Mouse (Mus musculus) stomach, embryonic 16.5 days (tissue): ENCODE measurements around the gene Fat1. TPM values are rescaled to one million over a fixed set of nuclear protein-coding genes. Genes with fewer than 3 reads are reported as not detected.

Experiments used
- ATAC-seq: fragments of 200-750 bp; cut with Nextera tagmentation; 2 replicates; pipeline ENCODE4 v1.8.0; 2017; ENCODE audit warnings: moderate number of reproducible peaks, moderate TSS enrichment; ENCODE audit not compliant: insufficient read depth, low FRiP score
- H3K27ac ChIP-seq: fragments of 300-500 bp; sonication (generic); 2 replicates; pipeline ENCODE4 v1.5.1; 2014; ENCODE audit warnings: low read length
- H3K27me3 ChIP-seq: fragments of 300-500 bp; sonication (generic); 2 replicates; pipeline ENCODE4 v1.6.1; 2014; ENCODE audit warnings: low read length, control low read depth, mixed read lengths; ENCODE audit not compliant: control insufficient read depth, insufficient read depth
- H3K36me3 ChIP-seq: fragments of 300-500 bp; sonication (generic); 2 replicates; pipeline ENCODE4 v1.6.1; 2014; ENCODE audit warnings: low read length; ENCODE audit not compliant: control insufficient read depth, insufficient read depth
- H3K4me1 ChIP-seq: fragments of 300-500 bp; sonication (generic); 2 replicates; pipeline ENCODE4 v1.6.1; 2014; ENCODE audit warnings: low read length, control low read depth, mixed read lengths; ENCODE audit not compliant: control insufficient read depth, insufficient read depth
- H3K4me2 ChIP-seq: fragments of 300-500 bp; sonication (generic); 2 replicates; pipeline ENCODE4 v1.6.1; 2014; ENCODE audit warnings: low read depth, low read length, mixed read lengths
- H3K4me3 ChIP-seq: fragments of 300-500 bp; sonication (generic); replicated peaks from 2 replicates; pipeline ENCODE4 v1.5.1; 2014; ENCODE audit warnings: mild to moderate bottlenecking, low read length
- H3K9ac ChIP-seq: fragments of 300-500 bp; sonication (generic); 2 replicates; pipeline ENCODE4 v1.6.1; 2014; ENCODE audit warnings: low read length
- H3K9me3 ChIP-seq: fragments of 300-500 bp; sonication (generic); replicated peaks from 2 replicates; pipeline ENCODE4 v1.6.1; 2016; ENCODE audit warnings: low read length, control low read depth; ENCODE audit not compliant: control insufficient read depth
- WGBS: fragments of 180-500 bp; shearing (Covaris S2); extraction: QIAGEN DNeasy Blood & Tissue Kit; methylation state at CpG from one replicate; pipeline ENCODE4 v1.1.7; 2014; 5-methylcytosine and 5-hydroxymethylcytosine counted together
- polyA plus RNA-seq: library from polyadenylated mRNA; unstranded; fragments of >200 nt; fragmentation: Nextera tagmentation; extraction: Ambion mirVana; gene quantifications from 2 replicates; pipeline ENCODE4 v1.2.1, GENCODE M21; 2015

The Fat1 gene
- polyA plus RNA-seq, 1 experiment from 2014 or later, result 20.2 TPM

GRCm38 (mm10) chr8:45004021-45004420 is 68.8 kb downstream of the Fat1 start:
- no peak overlapping the region for H3K4me2 ChIP-seq
- no peak for ATAC-seq
- H3K36me3 ChIP-seq, result no peaks in the 10 kb centered on the region
- H3K9me3 ChIP-seq, result no peaks in the 10 kb centered on the region
- no peaks in the 10 kb centered on the region for H3K27me3 ChIP-seq
- WGBS, result 49% methylated on average over 3 of the region's 3 CpGs
- H3K4me1 ChIP-seq, result peaks cover 33% of the 10 kb centered on the region
- no peak overlapping the region for H3K4me3 ChIP-seq
- no peak overlapping the region for H3K9ac ChIP-seq
- no peak overlapping the region for H3K27ac ChIP-seq

DNA sequence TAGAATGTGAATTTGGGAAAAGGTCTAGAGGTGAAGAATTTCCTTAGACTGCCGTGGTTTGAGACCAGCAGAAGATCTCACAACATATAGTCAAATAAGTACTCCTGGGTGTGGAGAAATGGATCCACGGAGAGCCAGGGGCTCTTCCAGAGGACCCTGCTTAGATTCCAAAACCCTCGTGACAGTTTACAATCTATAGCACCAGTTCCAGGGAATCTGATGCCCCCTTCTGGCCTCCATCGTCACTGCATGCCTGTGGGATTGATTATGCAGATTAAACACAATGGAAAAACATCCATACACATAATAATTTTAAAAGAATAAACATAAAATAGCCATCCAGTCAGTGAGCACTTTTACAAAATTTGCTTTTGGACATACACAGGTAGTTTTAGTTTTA is 75.4 kb downstream of the Fat1 start:
- no peak overlapping the region for H3K27ac ChIP-seq
- no peaks in the 10 kb centered on the region for H3K27me3 ChIP-seq
- H3K4me3 ChIP-seq, result no peak overlapping the region
- ATAC-seq, result no peak
- H3K9ac ChIP-seq, result no peak overlapping the region
- WGBS, result 38% methylated on average over 4 of the region's 4 CpGs
- H3K4me1 ChIP-seq, result no peaks in the 10 kb centered on the region
- H3K9me3 ChIP-seq, result 0 out of 2 replicates have a peak, but pooled peaks cover 5% of the 10 kb centered on the region
- H3K36me3 ChIP-seq, result peaks cover 21% of the 10 kb centered on the region
- no peak overlapping the region for H3K4me2 ChIP-seq

DNA sequence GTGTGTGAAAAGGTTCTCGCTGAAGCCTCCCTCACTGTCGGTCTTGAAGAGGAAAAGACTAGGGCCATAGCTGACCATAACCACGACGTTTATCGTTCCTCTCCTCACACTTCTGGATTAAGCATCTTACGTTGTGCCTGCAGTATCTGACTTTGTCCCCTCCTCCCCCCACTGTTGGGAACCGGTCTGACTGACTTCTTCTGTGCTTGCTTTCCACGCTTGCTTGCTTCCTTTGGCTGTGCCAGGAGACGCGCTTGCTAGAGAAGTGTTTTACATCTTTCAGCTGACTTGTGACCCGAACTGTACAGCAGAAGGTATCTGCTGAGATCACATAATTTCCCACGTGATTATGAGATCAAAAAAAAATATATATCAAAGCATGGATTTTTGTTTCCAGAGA is 76.5 kb downstream of the Fat1 start:
- no peak overlapping the region for H3K27ac ChIP-seq
- 0 out of 2 replicates have a peak, but pooled peaks cover 5% of the 10 kb centered on the region for H3K9me3 ChIP-seq
- no peak for ATAC-seq
- H3K27me3 ChIP-seq, result no peaks in the 10 kb centered on the region
- H3K4me3 ChIP-seq, result no peak overlapping the region
- no peak overlapping the region for H3K4me2 ChIP-seq
- WGBS, result 77% methylated on average over 12 of the region's 12 CpGs
- no peaks in the 10 kb centered on the region for H3K4me1 ChIP-seq
- H3K9ac ChIP-seq, result no peak overlapping the region
- peaks cover 21% of the 10 kb centered on the region for H3K36me3 ChIP-seq

- Histone ChIP-seq H3K4me3 (no peak overlapping the region), H3K9me3 (0 out of 2 replicates have a peak, but pooled peaks cover 5% of the 10 kb centered on the region), H3K4me2 (no peak overlapping the region), H3K9ac (no peak overlapping the region), H3K27me3 (no peaks in the 10 kb centered on the region), H3K27ac (no peak overlapping the region), H3K36me3 (peaks cover 31% of the 10 kb centered on the region), H3K4me1 (no peaks in the 10 kb centered on the region)
- WGBS, result 84% methylated on average over 8 of the region's 8 CpGs
- no peak for ATAC-seq
These were observed 78.6 kb downstream of the Fat1 start for GRCm38 (mm10) chr8:45013852-45014251.

- WGBS, result 81% methylated on average over 11 of the region's 11 CpGs
- ATAC-seq, result no peak; the same call in 1 of the 2 replicates
- Histone ChIP-seq H3K9ac (no peak overlapping the region), H3K36me3 (peaks cover 35% of the 10 kb centered on the region), H3K9me3 (0 out of 2 replicates have a peak, but pooled peaks cover 4% of the 10 kb centered on the region), H3K4me3 (no peak overlapping the region), H3K27ac (no peak overlapping the region), H3K4me1 (no peaks in the 10 kb centered on the region), H3K4me2 (no peak overlapping the region), H3K27me3 (no peaks in the 10 kb centered on the region)
These were observed 79.3 kb downstream of the Fat1 start for GRCm38 (mm10) chr8:45014498-45015067.

DNA sequence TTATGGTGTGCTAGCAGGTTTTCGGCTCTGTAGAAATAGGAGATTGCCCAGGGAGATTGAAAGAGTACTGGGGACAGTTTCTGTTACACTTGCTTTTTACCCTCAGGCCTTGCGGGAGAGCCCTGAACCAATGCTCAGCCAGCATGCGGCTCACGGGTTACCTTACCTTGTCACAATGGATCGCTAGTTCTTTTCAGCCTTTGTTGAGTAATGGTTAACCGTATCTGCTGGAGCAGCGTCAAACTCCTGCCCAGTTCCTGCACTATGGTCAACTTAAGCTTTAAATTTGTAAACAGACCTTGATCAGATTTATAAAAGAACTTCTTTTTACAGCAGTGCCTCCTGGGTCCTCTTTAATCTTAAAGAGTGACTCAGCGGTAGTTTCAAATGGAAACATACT is 80.6 kb downstream of the Fat1 start:
- H3K9me3 ChIP-seq, result no peaks in the 10 kb centered on the region
- no peak overlapping the region for H3K4me2 ChIP-seq
- no peaks in the 10 kb centered on the region for H3K27me3 ChIP-seq
- peaks cover 22% of the 10 kb centered on the region for H3K36me3 ChIP-seq
- no peaks in the 10 kb centered on the region for H3K4me1 ChIP-seq
- WGBS, result 74% methylated on average over 8 of the region's 8 CpGs
- H3K4me3 ChIP-seq, result no peak overlapping the region
- no peak overlapping the region for H3K27ac ChIP-seq
- no peak overlapping the region for H3K9ac ChIP-seq
- no peak for ATAC-seq

DNA sequence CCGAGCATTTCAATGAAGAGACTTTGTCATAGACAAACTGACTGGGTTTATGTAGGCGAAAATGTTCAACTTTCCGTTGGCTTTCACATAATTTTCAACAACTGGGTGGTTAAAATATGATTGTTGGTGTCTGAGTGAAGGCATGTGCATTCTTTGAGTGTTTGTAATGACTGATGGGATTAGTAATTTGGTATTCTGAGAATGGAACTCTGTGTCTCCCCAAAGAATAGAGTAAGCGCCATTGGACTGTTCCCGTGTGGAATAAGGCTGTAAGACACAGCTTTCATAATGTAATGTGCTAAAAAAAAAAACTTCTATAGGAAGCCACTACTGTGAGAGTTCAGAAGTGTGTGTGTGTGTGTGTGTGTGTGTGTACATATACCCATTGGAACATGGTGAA is 84.0 kb downstream of the Fat1 start:
- peaks cover 37% of the 10 kb centered on the region for H3K36me3 ChIP-seq
- WGBS, result 75% methylated on average over 5 of the region's 5 CpGs
- no peaks in the 10 kb centered on the region for H3K27me3 ChIP-seq
- no peak overlapping the region for H3K9ac ChIP-seq
- no peaks in the 10 kb centered on the region for H3K4me1 ChIP-seq
- H3K27ac ChIP-seq, result no peak overlapping the region
- ATAC-seq, result no peak
- peaks cover 15% of the 10 kb centered on the region; the same call in 1 of the 2 replicates for H3K9me3 ChIP-seq
- no peak overlapping the region for H3K4me3 ChIP-seq
- no peak overlapping the region for H3K4me2 ChIP-seq

- peaks cover 56% of the 10 kb centered on the region for H3K36me3 ChIP-seq
- H3K27me3 ChIP-seq, result no peaks in the 10 kb centered on the region
- 79% methylated on average over 5 of the region's 5 CpGs for WGBS
- no peak for ATAC-seq
- H3K9ac ChIP-seq, result no peak overlapping the region
- H3K27ac ChIP-seq, result no peak overlapping the region
- peaks cover 31% of the 10 kb centered on the region for H3K9me3 ChIP-seq
- H3K4me1 ChIP-seq, result no peaks in the 10 kb centered on the region
- no peak overlapping the region for H3K4me3 ChIP-seq
- H3K4me2 ChIP-seq, result no peak overlapping the region
These were observed 85.9 kb downstream of the Fat1 start for GRCm38 (mm10) chr8:45021171-45021570.

DNA sequence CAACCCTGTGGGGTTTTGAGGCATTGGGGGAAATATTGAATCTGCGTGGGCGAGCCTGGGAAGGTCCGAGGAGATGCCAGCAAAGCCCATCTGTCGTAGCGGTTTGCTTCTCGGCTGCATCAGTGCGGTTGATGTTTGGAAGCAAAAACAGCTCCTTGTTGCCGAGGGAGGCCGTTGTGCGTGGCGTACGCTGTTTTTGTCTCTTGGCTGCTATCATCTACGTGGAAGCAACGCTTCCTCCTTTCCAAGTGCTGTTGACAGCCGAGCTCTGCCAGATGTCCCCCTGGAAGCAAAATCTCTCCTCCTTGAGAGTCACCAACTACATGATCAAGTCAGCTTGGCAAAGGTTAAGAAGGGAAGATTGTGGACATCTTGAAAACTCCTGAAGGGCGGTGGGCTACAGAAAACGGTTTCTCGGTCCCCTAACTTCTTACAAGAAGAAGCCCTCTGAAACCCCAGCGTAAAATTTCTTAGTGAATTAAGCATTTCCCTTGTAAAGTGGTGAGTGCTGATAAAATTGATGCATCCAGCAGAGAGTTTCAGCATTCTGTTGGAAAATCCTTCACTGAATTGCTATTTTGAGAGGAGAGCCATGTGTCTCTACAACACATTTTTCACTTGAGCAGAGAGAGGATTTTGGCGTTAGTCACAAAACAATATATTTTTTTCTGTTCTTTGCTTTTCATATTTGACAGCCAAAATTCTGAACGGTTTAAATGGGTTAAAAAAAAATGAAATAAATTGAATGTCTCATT is 86.8 kb downstream of the Fat1 start:
- Histone ChIP-seq H3K4me1 (no peaks in the 10 kb centered on the region), H3K9ac (no peak overlapping the region), H3K4me3 (no peak overlapping the region), H3K4me2 (no peak overlapping the region), H3K27ac (no peak overlapping the region), H3K36me3 (peaks cover 63% of the 10 kb centered on the region), H3K9me3 (peaks cover 31% of the 10 kb centered on the region), H3K27me3 (no peaks in the 10 kb centered on the region)
- WGBS, result 83% methylated on average over 21 of the region's 21 CpGs
- no peak for ATAC-seq
